Mouse (Mus musculus) MEL (cell line): ENCODE measurements around the gene Acoxl. TPM values are rescaled to one million over a fixed set of nuclear protein-coding genes. Genes with fewer than 3 reads are reported as not detected.
A peak's percentile ranks its signal among the peaks of the same experiment; 100 is the strongest.

Source experiments
- DNase-seq: peaks from one replicate; pipeline ENCODE4 v3.0.0; 2011; ENCODE audit warnings: low read depth, low spot score
- H3K27ac ChIP-seq: 2 replicates; pipeline ENCODE4 v1.5.1; 2012; ENCODE audit warnings: low read depth, mild to moderate bottlenecking, control low read depth, low read length, moderate library complexity; ENCODE audit not compliant: control insufficient read depth
- H3K27me3 ChIP-seq, 2 experiments: fragments of 150-350 bp in 1 of 2; sonication (generic) in 1 of 2; 2 replicates each; pipeline ENCODE4 v1.6.1; 2012; ENCODE audit warnings: low read length in 2 of 2, mild to moderate bottlenecking in 2 of 2, improper control_type of control experiment in 1 of 2, moderate library complexity in 1 of 2; ENCODE audit not compliant: insufficient read depth in 2 of 2, control insufficient read depth in 1 of 2
- H3K36me3 ChIP-seq, 2 experiments: 2 replicates each; pipeline ENCODE4 v1.6.1; 2012 to 2014; ENCODE audit warnings: low read length in 2 of 2, improper control_type of control experiment in 1 of 2, inconsistent platforms in 1 of 2, mild to moderate bottlenecking in 1 of 2; ENCODE audit not compliant: insufficient read depth in 2 of 2, control insufficient read depth in 1 of 2
- H3K4me1 ChIP-seq, 2 experiments: fragments of 150-350 bp in 1 of 2; sonication (generic) in 1 of 2; 2 replicates each; pipeline ENCODE4 v1.6.1; 2012; ENCODE audit warnings: low read length in 2 of 2, improper control_type of control experiment in 1 of 2, mild to moderate bottlenecking in 1 of 2; ENCODE audit not compliant: insufficient read depth in 2 of 2, control insufficient read depth in 1 of 2
- H3K4me3 ChIP-seq, 2 experiments: fragments of 150-350 bp in 1 of 2; sonication (generic) in 1 of 2; 2 replicates each; pipeline ENCODE4 v1.5.1; 2012; ENCODE audit warnings: low read depth in 2 of 2, low read length in 2 of 2, mild to moderate bottlenecking in 2 of 2, moderate library complexity in 2 of 2, control low read depth in 1 of 2, improper control_type of control experiment in 1 of 2; ENCODE audit not compliant: control insufficient read depth in 1 of 2, insufficient read depth in 1 of 2
- H3K79me2 ChIP-seq: 2 replicates; pipeline ENCODE4 v1.6.1; 2012; ENCODE audit warnings: mild to moderate bottlenecking, low read length, moderate library complexity; ENCODE audit not compliant: control insufficient read depth, poor library complexity, insufficient read depth
- H3K9ac ChIP-seq: 2 replicates; pipeline ENCODE4 v1.6.1; 2012; ENCODE audit warnings: low read depth, mild to moderate bottlenecking, control low read depth, low read length, moderate library complexity; ENCODE audit not compliant: control insufficient read depth, poor library complexity, severe bottlenecking
- H3K9me3 ChIP-seq: fragments of 150-350 bp; sonication (generic); replicated peaks from 2 replicates; pipeline ENCODE4 v1.6.1; 2012; ENCODE audit warnings: mild to moderate bottlenecking, low read length, improper control_type of control experiment, moderate library complexity; ENCODE audit not compliant: insufficient read depth
- BHLHE40 ChIP-seq: IDR thresholded peaks from 2 replicates; pipeline ENCODE4 v1.6.1; 2012; ENCODE audit warnings: low read depth, mild to moderate bottlenecking, inconsistent platforms, low read length, improper control_type of control experiment, borderline replicate concordance
- CHD1 ChIP-seq: IDR thresholded peaks from 2 replicates; pipeline ENCODE4 v1.6.1; 2012; ENCODE audit warnings: low read depth, mild to moderate bottlenecking, inconsistent platforms, low read length, improper control_type of control experiment
- CHD2 ChIP-seq: IDR thresholded peaks from 2 replicates; pipeline ENCODE4 v1.6.1; 2011; ENCODE audit warnings: low read length, improper control_type of control experiment
- CTCF ChIP-seq, 3 experiments: IDR thresholded peaks in 2 of 3; conservative IDR thresholded peaks in 1 of 3; 2 replicates each; pipeline ENCODE4 v1.5.1; 2011 to 2012; ENCODE audit warnings: low read length in 3 of 3, low read depth in 2 of 3, mild to moderate bottlenecking in 2 of 3, improper control_type of control experiment in 1 of 3, inconsistent platforms in 1 of 3, mixed read lengths in 1 of 3, moderate library complexity in 1 of 3; ENCODE audit not compliant: control insufficient read depth in 1 of 3, insufficient read depth in 1 of 3, poor library complexity in 1 of 3, severe bottlenecking in 1 of 3
- E2F4 ChIP-seq: IDR thresholded peaks from 2 replicates; pipeline ENCODE4 v1.6.1; 2011; ENCODE audit warnings: low read depth, low read length, improper control_type of control experiment, borderline replicate concordance
- ELF1 ChIP-seq: IDR thresholded peaks from 2 replicates; pipeline ENCODE4 v1.6.1; 2014; ENCODE audit warnings: low read depth, mild to moderate bottlenecking, inconsistent platforms, low read length, improper control_type of control experiment, moderate library complexity
- GABPA ChIP-seq: IDR thresholded peaks from 2 replicates; pipeline ENCODE4 v1.6.1; 2012; ENCODE audit warnings: low read depth, mild to moderate bottlenecking, inconsistent platforms, low read length, improper control_type of control experiment, moderate library complexity
- GATA1 ChIP-seq: IDR thresholded peaks from 2 replicates; pipeline ENCODE4 v1.6.1; 2011; ENCODE audit warnings: low read depth, low read length, improper control_type of control experiment
- HCFC1 ChIP-seq: IDR thresholded peaks from 2 replicates; pipeline ENCODE4 v1.6.1; 2012; ENCODE audit warnings: low read depth, mild to moderate bottlenecking, inconsistent platforms, low read length, improper control_type of control experiment, moderate library complexity
- MAFK ChIP-seq: IDR thresholded peaks from 2 replicates; pipeline ENCODE4 v1.6.1; 2011; ENCODE audit warnings: low read depth, mild to moderate bottlenecking, low read length, improper control_type of control experiment, borderline replicate concordance
- MAX ChIP-seq: IDR thresholded peaks from 2 replicates; pipeline ENCODE4 v1.6.1; 2011; ENCODE audit warnings: low read length, improper control_type of control experiment
- MEF2A ChIP-seq: IDR thresholded peaks from 2 replicates; pipeline ENCODE4 v1.6.1; 2014; ENCODE audit warnings: low read depth, mild to moderate bottlenecking, inconsistent platforms, low read length, improper control_type of control experiment; ENCODE audit not compliant: poor library complexity, insufficient replicate concordance, severe bottlenecking; ENCODE audit errors: extremely low read depth
- MXI1 ChIP-seq: IDR thresholded peaks from 2 replicates; pipeline ENCODE4 v1.6.1; 2011; ENCODE audit warnings: mild to moderate bottlenecking, low read depth, low read length, improper control_type of control experiment
- MYB ChIP-seq: IDR thresholded peaks from 2 replicates; pipeline ENCODE4 v1.6.1; 2011; ENCODE audit warnings: mild to moderate bottlenecking, low read depth, low read length, improper control_type of control experiment
- NELFE ChIP-seq: IDR thresholded peaks from 2 replicates; pipeline ENCODE4 v1.6.1; 2011; ENCODE audit warnings: low read depth, low read length, improper control_type of control experiment
- NRF1 ChIP-seq: IDR thresholded peaks from 2 replicates; pipeline ENCODE4 v1.6.1; 2014; ENCODE audit warnings: low read depth, mild to moderate bottlenecking, inconsistent platforms, low read length, improper control_type of control experiment, moderate library complexity; ENCODE audit not compliant: poor library complexity, insufficient read depth, severe bottlenecking
- POLR2A ChIP-seq, 2 experiments: IDR thresholded peaks; 2 replicates each; pipeline ENCODE4 v1.6.1; 2011 to 2012; ENCODE audit warnings: low read length in 2 of 2, mild to moderate bottlenecking in 2 of 2, control low read depth in 1 of 2, improper control_type of control experiment in 1 of 2, low read depth in 1 of 2, moderate library complexity in 1 of 2; ENCODE audit not compliant: control insufficient read depth in 1 of 2, insufficient read depth in 1 of 2, poor library complexity in 1 of 2
- POLR2AphosphoS2 ChIP-seq: IDR thresholded peaks from 2 replicates; pipeline ENCODE4 v1.6.1; 2011; ENCODE audit warnings: low read length, improper control_type of control experiment
- SIN3A ChIP-seq: IDR thresholded peaks from 2 replicates; pipeline ENCODE4 v1.6.1; 2012; ENCODE audit warnings: low read length, improper control_type of control experiment, inconsistent platforms
- SMC3 ChIP-seq: IDR thresholded peaks from 2 replicates; pipeline ENCODE4 v1.6.1; 2011; ENCODE audit warnings: low read depth, low read length, improper control_type of control experiment
- TBP ChIP-seq: IDR thresholded peaks from 2 replicates; pipeline ENCODE4 v1.8.0; 2011; ENCODE audit warnings: low read depth, low read length, improper control_type of control experiment
- TCF12 ChIP-seq: IDR thresholded peaks from 2 replicates; pipeline ENCODE4 v1.6.1; 2014; ENCODE audit warnings: low read depth, mild to moderate bottlenecking, inconsistent platforms, low read length, improper control_type of control experiment, moderate library complexity
- UBTF ChIP-seq: IDR thresholded peaks from 2 replicates; pipeline ENCODE4 v1.6.1; 2012; ENCODE audit warnings: low read depth, mild to moderate bottlenecking, inconsistent platforms, low read length, improper control_type of control experiment, moderate library complexity, borderline replicate concordance; ENCODE audit not compliant: insufficient read depth
- USF1 ChIP-seq: IDR thresholded peaks from 2 replicates; pipeline ENCODE4 v1.6.1; 2014; ENCODE audit warnings: low read depth, mild to moderate bottlenecking, inconsistent platforms, low read length, improper control_type of control experiment, moderate library complexity
- ZMIZ1 ChIP-seq: IDR thresholded peaks from 2 replicates; pipeline ENCODE4 v1.6.1; 2012; ENCODE audit warnings: low read depth, mild to moderate bottlenecking, inconsistent platforms, low read length, improper control_type of control experiment, moderate library complexity
- ZNF384 ChIP-seq: IDR thresholded peaks from 2 replicates; pipeline ENCODE4 v1.6.1; 2012; ENCODE audit warnings: low read depth, mild to moderate bottlenecking, inconsistent platforms, low read length, improper control_type of control experiment
- polyA plus RNA-seq, 2 experiments: library from polyadenylated mRNA; stranded (reverse) in 1 of 2; unstranded in 1 of 2; fragments of >175 nt in 1 of 2; fragments of >200 nt in 1 of 2; gene quantifications; 2 replicates each; pipeline versions ENCODE4 v1.2.1 to v1.2.4; 2012; ENCODE audit warnings: low replicate concordance in 2 of 2, low read depth in 1 of 2; ENCODE audit not compliant: insufficient read length in 2 of 2, insufficient read depth in 1 of 2, missing spikeins in 1 of 2
- total RNA-seq: library from RNA; depleted of rRNA; stranded (reverse); fragments of 300-350 nt; gene quantifications from 2 replicates; pipeline ENCODE4 v1.2.3, GENCODE M21; 2012

Gene Acoxl
- total and polyA plus RNA-seq, 3 experiments, result 0.31 to 0.39 TPM; not detected in 1

GRCm38 (mm10) chr2:127791919-127792603, 46.6 kb upstream of the Acoxl start, which contains the start of gene Mtln (continued):
- TF ChIP-seq ZNF384, result no peak
- TF ChIP-seq CHD1, result no peak
- no peak for TF ChIP-seq GABPA
- TF ChIP-seq NELFE, result peak; percentile 90
- no peak for TF ChIP-seq E2F4
- TF ChIP-seq MAX, result peak; percentile 71
- no peak for TF ChIP-seq GATA1
- TF ChIP-seq ZMIZ1, result peak; percentile 72; the same call in 1 of the 2 replicates
- peak; percentile 89 for TF ChIP-seq TBP
- no peak for TF ChIP-seq MAFK
- no peak for TF ChIP-seq CTCF (IDR thresholded peaks at IDR 0.05 in 2 of 3, conservative IDR thresholded peaks at IDR 0.05 in 1 of 3; ENCODE audit: control insufficient read depth in 1 of 3, insufficient read depth in 1 of 3, low read depth in 2 of 3, low read length in 3 of 3, poor library complexity in 1 of 3, severe bottlenecking in 1 of 3)
- TF ChIP-seq NRF1, result peak; percentile 86

DNA sequence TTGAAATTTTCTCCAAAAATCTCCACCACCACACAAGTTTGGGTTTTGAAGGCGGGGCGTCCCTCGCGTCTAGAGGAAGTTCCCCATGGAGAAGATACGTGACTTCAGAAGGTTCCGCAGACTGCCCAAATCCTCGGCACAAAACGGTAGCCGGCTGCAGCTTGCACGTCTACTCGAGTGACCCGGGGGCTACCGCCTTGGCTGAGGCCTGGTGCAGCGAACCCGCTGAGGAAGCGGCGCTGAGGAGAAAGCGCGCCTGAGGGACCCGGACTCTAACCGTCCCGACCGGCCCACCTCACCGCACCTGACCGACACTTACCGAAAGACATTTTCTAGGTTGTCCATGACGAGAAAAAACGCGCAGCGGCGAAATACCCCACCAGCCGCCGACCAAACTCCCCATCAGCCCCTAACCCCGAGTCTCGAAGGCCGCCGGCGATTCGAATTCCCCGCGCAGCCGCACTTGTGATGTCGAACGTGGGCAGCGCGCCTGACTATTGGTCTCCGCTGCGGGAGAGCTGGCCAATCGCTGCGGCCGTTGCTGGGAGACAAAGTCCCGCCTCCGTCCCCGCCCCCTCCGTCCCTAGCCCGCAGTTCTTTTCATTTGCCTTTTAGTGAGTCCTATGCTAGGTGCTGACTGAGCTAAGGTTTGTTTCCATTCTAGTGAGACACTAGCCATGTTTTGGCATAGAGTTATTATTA, 7.1 kb upstream of the Acoxl start, which contains the start of gene Bub1:
TSS of gene Bub1 (minus strand) at position 465 of the 702 bp plus-strand sequence.
- H3K27me3 ChIP-seq, result no peaks in the 10 kb centered on the region; a peak in 1 of 4 replicates
- H3K9ac ChIP-seq, result peak within 1 kb of the TSS; percentile 97
- H3K4me1 ChIP-seq, result no peaks in the 10 kb centered on the region; a peak in 1 of 4 replicates
- H3K4me3 ChIP-seq, result peak within 1 kb of the TSS; percentile 89 to 100
- H3K9me3 ChIP-seq, result no peaks in the 10 kb centered on the region
- H3K27ac ChIP-seq, result peak within 1 kb of the TSS; percentile 78
- DNase-seq, result peak; percentile 95
- H3K36me3 ChIP-seq, result peaks cover 9 to 18% of the 10 kb centered on the region in 2 experiments
- H3K79me2 ChIP-seq, result peaks cover 17% of the 10 kb centered on the region
- peak; percentile 72 to 88 for TF ChIP-seq POLR2A (IDR thresholded peaks at IDR 0.05; ENCODE audit: control insufficient read depth in 1 of 2, insufficient read depth in 1 of 2, low read depth in 1 of 2, low read length in 2 of 2, poor library complexity in 1 of 2)
- no peak for TF ChIP-seq SMC3
- TF ChIP-seq CHD2, result peak; percentile 33
- peak; percentile 80 for TF ChIP-seq NRF1
- peak; percentile 65; the same call in 1 of the 2 replicates for TF ChIP-seq CHD1
- no peak for TF ChIP-seq UBTF
- TF ChIP-seq MXI1, result peak; percentile 31; the same call in 1 of the 2 replicates
- TF ChIP-seq TBP, result peak; percentile 49; the same call in 1 of the 2 replicates
- no peak for TF ChIP-seq MYB
- no peak for TF ChIP-seq MEF2A
- TF ChIP-seq ELF1, result 0 out of 2 replicates have a peak, but pooled peaks have one; percentile 55
- peak; percentile 72; the same call in 1 of the 2 replicates for TF ChIP-seq E2F4
- peak; percentile 69; the same call in 1 of the 2 replicates for TF ChIP-seq HCFC1
- TF ChIP-seq POLR2AphosphoS2, result peak; percentile 84; the same call in 1 of the 2 replicates
- peak; percentile 65 for TF ChIP-seq SIN3A
- peak; percentile 83 for TF ChIP-seq ZMIZ1
- TF ChIP-seq TCF12, result peak; percentile 56
- peak; percentile 34; the same call in 1 of the 2 replicates for TF ChIP-seq MAX
- peak; percentile 23; the same call in 1 of the 2 replicates for TF ChIP-seq USF1
- peak; percentile 92 for TF ChIP-seq NELFE
- TF ChIP-seq BHLHE40, result no peak
